19 mouse cellular contexts compared by ENCODE assay signal in the genomic region with DNA sequence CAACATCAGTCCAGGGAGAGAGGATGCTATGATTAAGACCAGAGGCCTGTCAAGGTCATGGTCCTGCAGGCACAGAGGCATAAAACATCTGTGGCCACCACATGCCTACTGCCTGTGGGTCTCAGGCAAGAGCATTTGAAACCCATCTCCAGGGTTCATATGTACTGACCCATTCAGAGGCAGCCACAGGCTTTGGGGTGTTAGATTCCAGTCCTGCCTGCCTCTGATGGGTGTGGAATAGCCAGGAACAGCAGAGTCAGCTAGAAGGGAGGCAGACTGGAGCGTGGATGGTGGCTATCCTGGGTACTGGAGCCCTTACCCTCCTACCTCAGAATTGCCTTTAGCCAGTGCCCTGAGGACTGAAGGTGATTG.
DNase-seq lines count a peak whose midpoint lies in the region; ATAC-seq lines count a peak whose summit lies in the region.
"Had no signal": no experiment of that assay in that cellular context is flagged by ENCODE, and none has a peak within 500 bp of the region (broad histone marks: within the 10 kb centered on the region; RNA-seq: fewer than 3 reads in every experiment).

No protein-coding gene starts in this region.

- peak overlapping the region; percentile 73 for H3K27ac ChIP-seq in forebrain, embryonic 10.5 days
- no peak overlapping the region for H3K27ac ChIP-seq in forebrain, embryonic 11.5 days (ENCODE audit: low read depth, low read length)
- no peak overlapping the region; the same call in 1 of the 2 replicates for H3K27ac ChIP-seq in kidney, embryonic 15.5 days
- peak overlapping the region; percentile 31 for H3K27ac ChIP-seq in embryonic facial prominence, embryonic 10.5 days (replicated peaks)
- H3K27ac ChIP-seq in limb, embryonic 12.5 days: no peak overlapping the region
- no peak overlapping the region for H3K27ac ChIP-seq in liver, embryonic 12.5 days
- H3K27ac ChIP-seq: heart, adult 2 months had no signal

- no peaks in the 10 kb centered on the region for H3K9me3 ChIP-seq in forebrain, embryonic 10.5 days
- H3K9me3 ChIP-seq in forebrain, embryonic 11.5 days (ENCODE audit: control insufficient read depth, low read length): no peaks in the 10 kb centered on the region
- H3K9me3 ChIP-seq in kidney, embryonic 15.5 days (replicated peaks): no peaks in the 10 kb centered on the region
- H3K9me3 ChIP-seq in embryonic facial prominence, embryonic 10.5 days: no peaks in the 10 kb centered on the region
- no peaks in the 10 kb centered on the region for H3K9me3 ChIP-seq in limb, embryonic 12.5 days
- no peaks in the 10 kb centered on the region for H3K9me3 ChIP-seq in liver, embryonic 12.5 days (replicated peaks)

- no peaks in the 10 kb centered on the region for H3K27me3 ChIP-seq in forebrain, embryonic 10.5 days (ENCODE audit: poor library complexity, severe bottlenecking)
- no peaks in the 10 kb centered on the region for H3K27me3 ChIP-seq in forebrain, embryonic 11.5 days (ENCODE audit: control insufficient read depth, insufficient read depth, low read length)
- no peaks in the 10 kb centered on the region for H3K27me3 ChIP-seq in kidney, embryonic 15.5 days
- H3K27me3 ChIP-seq in embryonic facial prominence, embryonic 10.5 days (replicated peaks; ENCODE audit: low read depth, poor library complexity, severe bottlenecking): no peaks in the 10 kb centered on the region
- no peaks in the 10 kb centered on the region for H3K27me3 ChIP-seq in limb, embryonic 12.5 days
- H3K27me3 ChIP-seq in liver, embryonic 12.5 days (replicated peaks): no peaks in the 10 kb centered on the region
- H3K27me3 ChIP-seq: CH12.LX had no signal

- no peak for DNase-seq in forebrain, embryonic 10.5 days (ENCODE audit: extremely low spot score, low spot score)
- no peak for DNase-seq in forebrain, embryonic 11.5 days (ENCODE audit: low spot score)
- no peak for DNase-seq in kidney, postnatal 10 days
- DNase-seq in embryonic facial prominence, embryonic 10.5 days (ENCODE audit: low spot score): no peak
- DNase-seq in testis, postnatal 10 days (ENCODE audit: low spot score): no peak
- DNase-seq: adrenal gland, adult 2 months; cerebellum, postnatal 10 days; embryo, embryonic 11 days; heart, adult 2 months; heart, postnatal 10 days; kidney, adult 9 months; layer of hippocampus, adult 9-11 months; liver; lung, adult 18-20 months; lung, postnatal 36 days had no signal

- no peak overlapping the region for H3K4me2 ChIP-seq in forebrain, embryonic 11.5 days (ENCODE audit: low read depth, low read length, severe bottlenecking)
- no peak overlapping the region for H3K4me2 ChIP-seq in kidney, embryonic 15.5 days
- H3K4me2 ChIP-seq in limb, embryonic 12.5 days: no peak overlapping the region
- H3K4me2 ChIP-seq in liver, embryonic 12.5 days: no peak overlapping the region

- no peak overlapping the region for H3K4me3 ChIP-seq in forebrain, embryonic 10.5 days
- H3K4me3 ChIP-seq in forebrain, embryonic 11.5 days (ENCODE audit: low read depth, low read length): no peak overlapping the region
- no peak overlapping the region for H3K4me3 ChIP-seq in kidney, embryonic 15.5 days (replicated peaks)
- H3K4me3 ChIP-seq in embryonic facial prominence, embryonic 10.5 days: no peak overlapping the region
- no peak overlapping the region for H3K4me3 ChIP-seq in limb, embryonic 12.5 days (replicated peaks)
- no peak overlapping the region for H3K4me3 ChIP-seq in liver, embryonic 12.5 days
- H3K4me3 ChIP-seq: heart, adult 2 months had no signal

- no peak for ATAC-seq in forebrain, embryonic 11.5 days (replicated peaks; ENCODE audit: low FRiP score)
- peak; percentile 61 for ATAC-seq in kidney, embryonic 15.5 days (replicated peaks; ENCODE audit: low FRiP score)
- ATAC-seq in limb, embryonic 12.5 days (ENCODE audit: insufficient number of reproducible peaks, insufficient read depth, low FRiP score, low TSS enrichment, low read depth): no peak
- no peak for ATAC-seq in liver, embryonic 12.5 days

- WGBS in forebrain, embryonic 10.5 days: 54% methylated on average over 1 of the region's 1 CpGs
- WGBS in forebrain, embryonic 11.5 days: 67% methylated on average over 1 of the region's 1 CpGs
- WGBS in kidney, embryonic 15.5 days: 56% methylated on average over 1 of the region's 1 CpGs
- WGBS in embryonic facial prominence, embryonic 10.5 days: 76% methylated on average over 1 of the region's 1 CpGs
- 74% methylated on average over 1 of the region's 1 CpGs for WGBS in limb, embryonic 12.5 days
- 41% methylated on average over 1 of the region's 1 CpGs for WGBS in liver, embryonic 12.5 days (ENCODE audit: insufficient replicate concordance)

- H3K4me1 ChIP-seq in forebrain, embryonic 10.5 days: peaks cover 45% of the 10 kb centered on the region
- H3K4me1 ChIP-seq in forebrain, embryonic 11.5 days (replicated peaks; ENCODE audit: control insufficient read depth, insufficient read depth, low read length): peaks cover 7% of the 10 kb centered on the region; the same call in 1 of the 2 replicates
- peaks cover 17% of the 10 kb centered on the region for H3K4me1 ChIP-seq in kidney, embryonic 15.5 days
- peaks cover 26% of the 10 kb centered on the region for H3K4me1 ChIP-seq in embryonic facial prominence, embryonic 10.5 days
- H3K4me1 ChIP-seq in limb, embryonic 12.5 days (replicated peaks): peaks cover 14% of the 10 kb centered on the region; the same call in 1 of the 2 replicates
- no peaks in the 10 kb centered on the region for H3K4me1 ChIP-seq in liver, embryonic 12.5 days

- H3K9ac ChIP-seq in forebrain, embryonic 11.5 days (ENCODE audit: low read length): no peak overlapping the region; the same call in 1 of the 2 replicates
- H3K9ac ChIP-seq in kidney, embryonic 15.5 days: no peak overlapping the region
- peak overlapping the region; percentile 27; the same call in 1 of the 2 replicates for H3K9ac ChIP-seq in limb, embryonic 12.5 days (replicated peaks)
- H3K9ac ChIP-seq in liver, embryonic 12.5 days: no peak overlapping the region

- H3K36me3 ChIP-seq in forebrain, embryonic 10.5 days (replicated peaks): no peaks in the 10 kb centered on the region
- H3K36me3 ChIP-seq in forebrain, embryonic 11.5 days (ENCODE audit: control insufficient read depth, insufficient read depth, low read length): no peaks in the 10 kb centered on the region
- H3K36me3 ChIP-seq in kidney, embryonic 15.5 days: no peaks in the 10 kb centered on the region
- H3K36me3 ChIP-seq in embryonic facial prominence, embryonic 10.5 days (replicated peaks): no peaks in the 10 kb centered on the region
- H3K36me3 ChIP-seq in limb, embryonic 12.5 days: no peaks in the 10 kb centered on the region
- H3K36me3 ChIP-seq in liver, embryonic 12.5 days: no peaks in the 10 kb centered on the region

Comparison
In these comparisons a context has a peak if more than half of its experiments do, and no peak if none do; other contexts are left out.
1. H3K27ac ChIP-seq: peak in forebrain, embryonic 10.5 days (single experiment) and embryonic facial prominence, embryonic 10.5 days (single experiment); none in forebrain, embryonic 11.5 days (single experiment), kidney, embryonic 15.5 days (single experiment), limb, embryonic 12.5 days (single experiment) and liver, embryonic 12.5 days (single experiment).